Mouse (Mus musculus) embryonic facial prominence, embryonic 10.5 days (tissue): ENCODE results near the gene Trim21. TPM values are rescaled to one million over a fixed set of nuclear protein-coding genes. Genes with fewer than 3 reads are reported as not detected.

ENCODE experiments used
- DNase-seq: peaks from one replicate; pipeline ENCODE4 v3.0.0-alpha.2; 2017; ENCODE audit warnings: low spot score
- H3K27ac ChIP-seq: fragments of 300-500 bp; sonication (generic); replicated peaks from 2 replicates; pipeline ENCODE4 v1.5.1; 2016; ENCODE audit warnings: mild to moderate bottlenecking
- H3K27me3 ChIP-seq: fragments of 300-500 bp; sonication (generic); replicated peaks from 2 replicates; pipeline ENCODE4 v1.6.1; 2016; ENCODE audit warnings: low read depth, mild to moderate bottlenecking; ENCODE audit not compliant: poor library complexity, severe bottlenecking
- H3K36me3 ChIP-seq: fragments of 300-500 bp; sonication (generic); replicated peaks from 2 replicates; pipeline ENCODE4 v1.6.1; 2016; ENCODE audit warnings: mild to moderate bottlenecking, moderate library complexity
- H3K4me1 ChIP-seq: fragments of 300-500 bp; sonication (generic); 2 replicates; pipeline ENCODE4 v1.6.1; 2016
- H3K4me3 ChIP-seq: fragments of 300-500 bp; sonication (generic); 2 replicates; pipeline ENCODE4 v1.5.1; 2016; ENCODE audit warnings: mild to moderate bottlenecking, moderate library complexity
- H3K9me3 ChIP-seq: fragments of 300-500 bp; sonication (generic); 2 replicates; pipeline ENCODE4 v1.6.1; 2016; ENCODE audit warnings: mild to moderate bottlenecking
- WGBS: fragments of 180-500 bp; shearing (Covaris S2); methylation state at CpG from one replicate; pipeline ENCODE4 v1.1.7; 2016; 5-methylcytosine and 5-hydroxymethylcytosine counted together
- polyA plus RNA-seq: library from polyadenylated mRNA; unstranded; fragments of >200 nt; fragmentation: Nextera tagmentation; extraction: Ambion mirVana; gene quantifications from 2 replicates; pipeline ENCODE4 v1.2.1, GENCODE M21; 2016

Gene Trim21
- 0.24 and 0.54 TPM in 2 replicates for polyA plus RNA-seq

DNA sequence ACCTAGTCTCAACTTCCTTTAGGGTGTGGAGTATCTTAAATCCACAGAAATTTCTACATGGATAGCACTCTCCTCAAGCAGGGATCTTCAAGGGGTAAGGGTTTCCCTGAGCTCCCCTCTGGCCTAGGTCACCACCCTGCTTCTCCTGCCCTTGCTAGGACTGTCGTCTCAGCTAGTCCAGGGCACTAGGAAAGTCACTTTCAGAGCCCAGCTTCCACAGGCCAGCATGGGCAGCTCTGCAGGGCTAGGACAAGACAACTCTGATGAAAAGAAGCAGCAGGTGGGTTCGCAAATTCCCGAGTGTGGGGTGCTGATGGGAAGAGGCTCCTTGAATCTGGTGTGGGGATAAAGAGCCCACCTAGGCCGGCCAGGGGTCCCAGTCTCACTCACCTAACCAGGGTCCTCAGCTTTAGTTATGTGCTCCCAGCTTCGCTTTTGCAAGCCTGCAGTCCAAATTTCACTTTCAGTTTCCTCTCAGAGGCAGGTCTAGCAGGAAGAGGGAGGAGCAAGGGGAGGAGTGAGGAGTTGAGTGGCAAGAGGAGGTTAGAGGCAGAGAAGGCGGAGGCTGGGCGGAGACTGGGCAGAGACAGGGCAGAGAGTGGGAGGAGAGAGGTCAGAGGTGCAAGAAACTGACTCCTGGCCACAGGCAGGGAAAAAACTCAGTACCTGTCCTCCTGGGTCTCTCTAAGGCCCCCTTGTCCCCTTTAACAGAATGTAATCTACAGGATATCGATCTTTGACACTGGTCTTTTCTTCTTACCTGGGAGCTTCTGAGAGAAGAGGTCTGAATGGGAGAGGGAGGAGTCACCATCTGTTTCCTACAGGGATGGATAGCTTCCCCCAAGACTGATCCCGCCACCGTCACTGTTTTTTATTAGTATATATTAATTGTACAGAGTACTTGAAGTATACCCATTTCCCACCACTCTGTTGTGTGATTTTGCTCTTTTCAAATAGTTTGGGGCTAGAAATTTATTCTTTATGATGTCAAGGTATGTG lies at the start of gene Trim21:
Gene Trim21, minus strand, starts transcription at position 488 of the 999 bp plus-strand sequence.
- H3K27ac ChIP-seq, result peak within 1 kb of the TSS; percentile 70
- 21% methylated on average over 10 of the region's 10 CpGs for WGBS

GRCm38 (mm10) chr7:102597378-102598031 lies 32.2 kb upstream of the Trim21 start, which contains the start of gene Olfr552:
Olfr552 (plus strand) TSS chr7:102597770.
- H3K27me3 ChIP-seq, result no peaks in the 10 kb centered on the region
- no peak within 1 kb of the TSS for H3K4me3 ChIP-seq
- H3K4me1 ChIP-seq, result no peaks in the 10 kb centered on the region
- no peak within 1 kb of the TSS for H3K27ac ChIP-seq
- no peaks in the 10 kb centered on the region for H3K9me3 ChIP-seq
- WGBS, result 73% methylated on average over 1 of the region's 1 CpGs
- H3K36me3 ChIP-seq, result no peaks in the 10 kb centered on the region
- DNase-seq, result no peak

More for the DNA sequence above, at the start of gene Trim21:
- Histone ChIP-seq H3K4me1 (peaks cover 9% of the 10 kb centered on the region; the same call in 1 of the 2 replicates), H3K36me3 (no peaks in the 10 kb centered on the region), H3K4me3 (peak within 1 kb of the TSS; percentile 59), H3K27me3 (no peaks in the 10 kb centered on the region), H3K9me3 (no peaks in the 10 kb centered on the region)
- peak; percentile 77 for DNase-seq

DNA sequence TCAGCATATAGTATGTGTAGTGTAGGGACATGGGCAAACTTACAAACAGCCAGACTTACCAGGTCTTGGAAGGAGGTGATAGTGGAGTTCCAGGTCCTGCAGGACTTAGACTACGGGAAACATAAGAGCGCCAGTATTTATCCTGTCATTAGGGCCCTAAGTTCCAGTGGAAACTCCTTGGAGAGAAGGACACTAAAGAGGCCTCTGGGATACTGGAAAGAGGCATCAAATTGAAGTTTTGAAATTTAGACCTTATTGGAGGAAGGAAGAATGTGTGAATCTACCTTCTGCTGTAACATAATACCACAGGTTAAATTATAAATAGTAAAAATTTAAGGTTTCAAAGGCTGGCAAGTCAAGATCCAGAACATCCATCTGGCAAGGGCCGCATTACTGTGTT lies 26.5 kb upstream of the Trim21 start, which contains the start of gene Olfr551:
Gene Olfr551, minus strand, starts transcription at position 101 of the 400 bp plus-strand sequence.
- Histone ChIP-seq H3K9me3 (no peaks in the 10 kb centered on the region), H3K27me3 (no peaks in the 10 kb centered on the region), H3K36me3 (no peaks in the 10 kb centered on the region), H3K27ac (no peak within 1 kb of the TSS), H3K4me1 (no peaks in the 10 kb centered on the region), H3K4me3 (no peak within 1 kb of the TSS)
- DNase-seq, result no peak
- 92% methylated on average over 3 of the region's 3 CpGs for WGBS

DNA sequence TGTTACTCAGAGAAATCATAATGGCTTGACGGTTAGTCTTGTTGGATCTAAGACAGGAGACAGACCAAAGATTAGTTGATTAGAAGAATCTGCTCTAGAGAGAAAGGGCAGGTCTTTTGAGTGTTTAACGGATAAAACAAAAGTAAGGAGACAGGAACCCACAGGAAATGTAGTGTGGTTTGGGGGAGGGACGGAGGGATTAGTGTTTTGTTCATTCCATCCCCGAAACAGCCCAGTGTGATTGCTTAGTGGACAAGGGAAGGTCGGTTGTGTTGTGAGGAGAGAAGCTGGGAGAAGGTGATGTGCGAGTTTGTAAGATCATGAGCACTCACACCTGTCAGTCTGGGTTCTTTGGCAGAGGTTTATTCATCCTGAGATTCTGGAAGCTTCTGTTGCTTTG lies 10.7 kb upstream of the Trim21 start:
- no peaks in the 10 kb centered on the region for H3K9me3 ChIP-seq
- H3K4me3 ChIP-seq, result no peak overlapping the region
- 79% methylated on average over 6 of the region's 6 CpGs for WGBS
- no peaks in the 10 kb centered on the region for H3K36me3 ChIP-seq
- no peak for DNase-seq
- H3K27ac ChIP-seq, result no peak overlapping the region
- H3K27me3 ChIP-seq, result no peaks in the 10 kb centered on the region
- H3K4me1 ChIP-seq, result no peaks in the 10 kb centered on the region

GRCm38 (mm10) chr7:102573174-102573830 lies 8.0 kb upstream of the Trim21 start:
- no peak overlapping the region for H3K27ac ChIP-seq
- 78% methylated on average over 3 of the region's 3 CpGs for WGBS
- H3K36me3 ChIP-seq, result no peaks in the 10 kb centered on the region
- no peaks in the 10 kb centered on the region for H3K27me3 ChIP-seq
- H3K9me3 ChIP-seq, result no peaks in the 10 kb centered on the region
- H3K4me1 ChIP-seq, result no peaks in the 10 kb centered on the region
- no peak for DNase-seq
- H3K4me3 ChIP-seq, result no peak overlapping the region

DNA sequence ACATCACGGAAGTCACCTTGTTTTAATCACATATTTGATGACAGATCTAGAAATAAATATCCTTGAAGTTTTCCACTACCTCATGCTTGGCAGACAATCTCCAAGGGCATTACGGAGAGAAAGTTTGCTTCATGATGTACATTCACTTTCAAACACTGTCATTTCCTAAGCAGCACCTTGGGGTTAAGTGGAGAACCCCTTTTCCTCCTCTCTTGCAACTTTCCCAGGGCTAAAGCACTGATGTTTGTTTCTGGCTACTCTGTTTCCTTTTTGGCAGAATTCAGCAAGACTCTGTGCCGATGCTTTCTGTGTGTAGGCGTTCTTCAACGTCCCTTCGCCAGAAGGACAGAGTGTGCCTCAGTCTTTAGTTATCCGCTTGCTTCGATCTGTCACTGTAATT lies 5.9 kb upstream of the Trim21 start, which contains the start of gene Olfr550:
Gene Olfr550, plus strand, starts transcription at position 301 of the 400 bp plus-strand sequence.
- Histone ChIP-seq H3K9me3 (no peaks in the 10 kb centered on the region), H3K27me3 (no peaks in the 10 kb centered on the region), H3K4me1 (no peaks in the 10 kb centered on the region), H3K36me3 (no peaks in the 10 kb centered on the region), H3K27ac (no peak within 1 kb of the TSS), H3K4me3 (no peak within 1 kb of the TSS)
- no peak for DNase-seq
- 92% methylated on average over 8 of the region's 8 CpGs for WGBS

- Histone ChIP-seq H3K27ac (no peak overlapping the region), H3K9me3 (no peaks in the 10 kb centered on the region), H3K36me3 (no peaks in the 10 kb centered on the region), H3K27me3 (no peaks in the 10 kb centered on the region), H3K4me1 (peaks cover 9% of the 10 kb centered on the region; the same call in 1 of the 2 replicates), H3K4me3 (no peak overlapping the region)
- WGBS, result 92% methylated on average over 4 of the region's 4 CpGs
- no peak for DNase-seq
Observed at GRCm38 (mm10) chr7:102566219-102566618, 933 bp upstream of the Trim21 start.

- Histone ChIP-seq H3K27me3 (no peaks in the 10 kb centered on the region), H3K4me3 (no peak overlapping the region), H3K27ac (no peak overlapping the region), H3K36me3 (no peaks in the 10 kb centered on the region), H3K4me1 (no peaks in the 10 kb centered on the region), H3K9me3 (no peaks in the 10 kb centered on the region)
- 84% methylated on average over 3 of the region's 3 CpGs for WGBS
- DNase-seq, result no peak
Observed at GRCm38 (mm10) chr7:102553279-102553678, 12.0 kb downstream of the Trim21 start.

DNA sequence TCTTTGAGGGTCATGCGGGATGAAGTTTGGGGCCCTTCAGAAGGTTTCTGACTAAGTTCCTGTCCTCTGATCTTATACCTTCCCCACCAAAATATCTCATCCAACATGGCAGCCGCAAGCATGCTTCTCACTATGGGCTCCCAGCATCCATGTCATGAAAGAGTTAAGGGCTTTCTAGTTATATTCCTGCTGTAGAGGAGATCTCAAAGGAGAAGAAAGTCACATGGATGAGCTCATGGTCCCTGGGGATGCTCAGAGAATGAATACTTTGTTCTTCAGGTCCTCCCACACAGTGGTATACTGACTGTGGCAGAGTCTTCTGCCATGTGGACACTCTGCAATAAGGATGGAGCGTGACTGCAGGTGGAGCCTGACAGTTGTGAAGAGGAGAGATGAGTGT lies 15.7 kb downstream of the Trim21 start, which contains the start of gene Olfr549:
Gene Olfr549, plus strand, starts transcription at position 301 of the 400 bp plus-strand sequence.
- DNase-seq, result no peak
- Histone ChIP-seq H3K4me3 (no peak within 1 kb of the TSS), H3K4me1 (no peaks in the 10 kb centered on the region), H3K9me3 (no peaks in the 10 kb centered on the region), H3K36me3 (no peaks in the 10 kb centered on the region), H3K27ac (no peak within 1 kb of the TSS), H3K27me3 (no peaks in the 10 kb centered on the region)
- 91% methylated on average over 3 of the region's 3 CpGs for WGBS

DNA sequence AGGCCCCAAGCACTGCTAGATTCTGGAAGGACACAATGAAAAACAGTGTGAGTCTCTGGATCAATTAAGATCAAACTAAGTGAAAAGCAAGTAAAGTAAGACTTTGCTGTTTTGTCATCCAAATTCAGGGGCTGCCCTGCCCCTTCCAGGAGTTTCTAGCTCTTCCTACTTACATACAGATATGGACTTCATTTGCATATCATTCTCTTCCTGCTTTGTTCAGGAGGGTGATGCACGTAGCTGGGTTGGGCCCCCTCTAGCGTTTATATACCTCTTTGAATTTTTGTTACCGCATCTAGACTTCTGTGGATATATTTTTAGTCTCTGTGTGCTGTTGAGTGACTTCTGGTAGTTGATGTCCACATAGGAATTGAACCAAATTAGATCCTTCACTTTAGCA lies 24.0 kb downstream of the Trim21 start:
- DNase-seq, result no peak
- Histone ChIP-seq H3K9me3 (no peaks in the 10 kb centered on the region), H3K36me3 (no peaks in the 10 kb centered on the region), H3K4me3 (no peak overlapping the region), H3K27me3 (no peaks in the 10 kb centered on the region), H3K27ac (no peak overlapping the region), H3K4me1 (no peaks in the 10 kb centered on the region)
- WGBS, result 67% methylated on average over 3 of the region's 3 CpGs

GRCm38 (mm10) chr7:102540596-102540995 lies 24.7 kb downstream of the Trim21 start, which contains the start of gene Olfr548-ps1:
Olfr548-ps1 (plus strand) TSS chr7:102540896.
- WGBS, result 81% methylated on average over 2 of the region's 2 CpGs
- no peaks in the 10 kb centered on the region for H3K9me3 ChIP-seq
- no peaks in the 10 kb centered on the region for H3K4me1 ChIP-seq
- H3K27ac ChIP-seq, result no peak within 1 kb of the TSS
- no peak for DNase-seq
- H3K36me3 ChIP-seq, result no peaks in the 10 kb centered on the region
- H3K27me3 ChIP-seq, result no peaks in the 10 kb centered on the region
- H3K4me3 ChIP-seq, result no peak within 1 kb of the TSS

DNA sequence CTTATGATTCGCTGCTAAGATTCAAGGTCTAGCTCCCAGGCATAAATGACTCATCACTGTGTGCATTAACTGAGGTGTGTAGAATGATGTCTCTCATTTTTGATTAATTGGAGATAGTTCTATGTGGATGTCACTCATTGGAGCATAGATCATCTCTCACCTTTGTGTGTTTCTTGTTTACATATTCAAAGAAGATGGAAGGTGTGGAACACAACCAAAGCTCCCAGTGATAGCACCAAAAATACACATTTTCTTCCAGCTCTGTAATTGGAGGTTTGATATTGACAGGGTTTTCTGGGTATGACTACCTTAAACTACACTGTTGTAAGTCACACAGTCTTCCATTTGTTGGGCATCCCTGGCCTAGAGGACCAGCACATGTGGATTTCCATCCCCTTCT lies 30.8 kb downstream of the Trim21 start, which contains the start of gene Olfr547:
Gene Olfr547, plus strand, starts transcription at position 301 of the 400 bp plus-strand sequence.
- H3K9me3 ChIP-seq, result no peaks in the 10 kb centered on the region
- H3K27ac ChIP-seq, result no peak within 1 kb of the TSS
- H3K27me3 ChIP-seq, result no peaks in the 10 kb centered on the region
- no peaks in the 10 kb centered on the region for H3K36me3 ChIP-seq
- WGBS, result 84% methylated on average over 1 of the region's 1 CpGs
- no peaks in the 10 kb centered on the region for H3K4me1 ChIP-seq
- DNase-seq, result no peak
- H3K4me3 ChIP-seq, result no peak within 1 kb of the TSS
